ENCODE assay signal across 8 mouse cellular contexts in genomic region chr4:49631319-49632138, GRCm38 (mm10). TPM values are rescaled to one million over a fixed set of nuclear protein-coding genes. Genes with fewer than 3 reads are reported as not detected.
DNase-seq lines count a peak whose midpoint lies in the region; ATAC-seq and TF ChIP-seq lines count a peak whose summit lies in the region.

Gene Rnf20, plus strand, starts transcription at chr4:49632006.

- no peak for TF ChIP-seq CTCF in spleen, adult 2 months (IDR thresholded peaks at IDR 0.05; ENCODE audit: extremely low read depth, insufficient read depth, insufficient read length, insufficient replicate concordance)

- peak; percentile 96 for ATAC-seq in embryonic facial prominence, embryonic 11.5 days (replicated peaks; ENCODE audit: insufficient number of reproducible peaks, low FRiP score, low TSS enrichment, low read depth)
- peak; percentile 94 for ATAC-seq in granulocyte monocyte progenitor cell, adult 5-6 weeks (replicated peaks; ENCODE audit: poor library complexity, severe bottlenecking)
- peak; percentile 97 for ATAC-seq in midbrain, embryonic 13.5 days

- 4% methylated on average over 37 of the region's 37 CpGs for WGBS in embryonic facial prominence, embryonic 11.5 days
- WGBS in limb, embryonic 10.5 days: 4% methylated on average over 37 of the region's 37 CpGs
- 4% methylated on average over 37 of the region's 37 CpGs for WGBS in midbrain, embryonic 13.5 days
- 4% methylated on average over 37 of the region's 37 CpGs for WGBS in spleen, adult 2 months

- TF ChIP-seq POLR2A in spleen, adult 2 months (IDR thresholded peaks at IDR 0.05; ENCODE audit: low read depth, low read length): no peak

- H3K9me3 ChIP-seq in embryonic facial prominence, embryonic 11.5 days (replicated peaks; ENCODE audit: control insufficient read depth, low read length): no peaks in the 10 kb centered on the region
- no peaks in the 10 kb centered on the region for H3K9me3 ChIP-seq in limb, embryonic 10.5 days (replicated peaks)
- H3K9me3 ChIP-seq in midbrain, embryonic 13.5 days: no peaks in the 10 kb centered on the region

- DNase-seq in ovary, adult 18-20 months (ENCODE audit: low spot score): peak; percentile 93
- DNase-seq in ovary, postnatal 10 days (ENCODE audit: low spot score): no peak
- peak; percentile 96 for DNase-seq in embryonic facial prominence, embryonic 11.5 days (ENCODE audit: low spot score)
- DNase-seq in kidney, adult 11 months: peak; percentile 95
- peak; percentile 96 for DNase-seq in limb, embryonic 10.5 days (ENCODE audit: low spot score)
- peak; percentile 91 to 92 for DNase-seq in spleen, adult 2 months (ENCODE audit: low read depth in 1 of 2, low spot score in 2 of 2)

- H3K4me2 ChIP-seq in embryonic facial prominence, embryonic 11.5 days (ENCODE audit: low read depth, low read length): peak within 1 kb of the TSS; percentile 32
- peak within 1 kb of the TSS; percentile 69 for H3K4me2 ChIP-seq in midbrain, embryonic 13.5 days (replicated peaks)

- H3K36me3 ChIP-seq in embryonic facial prominence, embryonic 11.5 days (replicated peaks; ENCODE audit: control insufficient read depth, insufficient read depth, low read depth, low read length): no peaks in the 10 kb centered on the region
- H3K36me3 ChIP-seq in limb, embryonic 10.5 days: peaks cover 31% of the 10 kb centered on the region
- H3K36me3 ChIP-seq in midbrain, embryonic 13.5 days: peaks cover 23% of the 10 kb centered on the region
- peaks cover 11% of the 10 kb centered on the region for H3K36me3 ChIP-seq in spleen, adult 2 months (ENCODE audit: control insufficient read depth, insufficient read depth, low read length)

- H3K9ac ChIP-seq in embryonic facial prominence, embryonic 11.5 days (replicated peaks; ENCODE audit: low read length): peak within 1 kb of the TSS; percentile 74
- peak within 1 kb of the TSS; percentile 84 for H3K9ac ChIP-seq in midbrain, embryonic 13.5 days (replicated peaks)

- peak within 1 kb of the TSS; percentile 52; the same call in 1 of the 2 replicates for H3K27ac ChIP-seq in embryonic facial prominence, embryonic 11.5 days (replicated peaks; ENCODE audit: low read depth, low read length)
- H3K27ac ChIP-seq in limb, embryonic 10.5 days: peak within 1 kb of the TSS; percentile 91
- peak within 1 kb of the TSS; percentile 87 for H3K27ac ChIP-seq in midbrain, embryonic 13.5 days
- peak within 1 kb of the TSS; percentile 63 for H3K27ac ChIP-seq in spleen, adult 2 months (ENCODE audit: insufficient read depth, low read length)

- H3K4me1 ChIP-seq in embryonic facial prominence, embryonic 11.5 days (ENCODE audit: control insufficient read depth, insufficient read depth, low read length): no peaks in the 10 kb centered on the region
- peaks cover 11% of the 10 kb centered on the region; the same call in 1 of the 2 replicates for H3K4me1 ChIP-seq in limb, embryonic 10.5 days
- H3K4me1 ChIP-seq in midbrain, embryonic 13.5 days (replicated peaks): peaks cover 16% of the 10 kb centered on the region
- H3K4me1 ChIP-seq in spleen, adult 2 months (ENCODE audit: control insufficient read depth, insufficient read depth, insufficient read length): no peaks in the 10 kb centered on the region

- no peaks in the 10 kb centered on the region for H3K27me3 ChIP-seq in embryonic facial prominence, embryonic 11.5 days (ENCODE audit: control insufficient read depth, insufficient read depth, low read length)
- H3K27me3 ChIP-seq in limb, embryonic 10.5 days (ENCODE audit: low read depth, poor library complexity, severe bottlenecking): no peaks in the 10 kb centered on the region
- H3K27me3 ChIP-seq in midbrain, embryonic 13.5 days: no peaks in the 10 kb centered on the region
- H3K27me3 ChIP-seq in spleen, adult 2 months (ENCODE audit: control insufficient read depth, insufficient read depth, low read length): no peaks in the 10 kb centered on the region

- H3K4me3 ChIP-seq in embryonic facial prominence, embryonic 11.5 days (ENCODE audit: low read depth, low read length): peak within 1 kb of the TSS; percentile 66
- peak within 1 kb of the TSS; percentile 89 for H3K4me3 ChIP-seq in limb, embryonic 10.5 days
- peak within 1 kb of the TSS; percentile 78 for H3K4me3 ChIP-seq in midbrain, embryonic 13.5 days (replicated peaks)
- H3K4me3 ChIP-seq in spleen, adult 2 months (ENCODE audit: extremely low read depth, insufficient read depth, insufficient read length): peak within 1 kb of the TSS; percentile 88

RNA-seq across cellular contexts. Expression of gene Rnf20, which starts in this region (rescaled TPM):
- polyA plus RNA-seq in embryonic facial prominence, embryonic 11.5 days (2014; fragmentation: Nextera tagmentation; extraction: Ambion mirVana): 70.7 and 77.3 TPM in 2 replicates
- total RNA-seq in granulocyte monocyte progenitor cell, adult 5-6 weeks (2014; fragmentation: Nextera tagmentation): 37.5 and 58.0 TPM in 2 replicates
- 93.9 and 105 TPM in 2 replicates for total RNA-seq in granulocyte monocyte progenitor cell, adult 5-6 weeks (2017)
- polyA plus RNA-seq in limb, embryonic 10.5 days (2016; fragmentation: Nextera tagmentation; extraction: Ambion mirVana): 44.9 and 50.5 TPM in 2 replicates
- polyA plus RNA-seq in midbrain, embryonic 13.5 days (2015; fragmentation: Nextera tagmentation; extraction: Ambion mirVana): 66.2 and 68.8 TPM in 2 replicates
- 16.6 and 19.5 TPM in 2 replicates for polyA plus RNA-seq in spleen, adult 2 months (2012; rRNA removed)
